Mouse (Mus musculus) bone marrow macrophage, adult 2 months (primary cell): ENCODE measurements around the gene Gm7138.
"Not testable (repeated sequence)": the region's sequence is repeated elsewhere in the genome, so short reads cannot be mapped to it uniquely, and the experiment has no call there.

Source experiments
- CTCF ChIP-seq: IDR thresholded peaks from 2 replicates; pipeline ENCODE4 v1.5.1; 2012; ENCODE audit warnings: low read depth, mild to moderate bottlenecking, low read length, moderate library complexity
- POLR2A ChIP-seq: IDR thresholded peaks from 2 replicates; pipeline ENCODE4 v1.6.1; 2012; ENCODE audit warnings: mild to moderate bottlenecking, low read depth, low read length, borderline replicate concordance

- not testable (repeated sequence) for TF ChIP-seq POLR2A, CTCF
These were observed 4.6 kb downstream of the Gm7138 start for GRCm38 (mm10) chr10:77772142-77772541.
